Mouse (Mus musculus) 3134 (cell line): Measurements from ENCODE around the gene Ctsk.

Experiments
- DNase-seq: peaks from one replicate; pipeline ENCODE4 v3.0.0-alpha.2; 2011; ENCODE audit warnings: low spot score; ENCODE audit not compliant: insufficient read length; ENCODE audit errors: extremely low read depth

Gene Ctsk

GRCm38 (mm10) chr3:95499024-95499423, at the start of gene Ctsk:
Ctsk (plus strand) TSS chr3:95499256.
- no peak for DNase-seq

DNA sequence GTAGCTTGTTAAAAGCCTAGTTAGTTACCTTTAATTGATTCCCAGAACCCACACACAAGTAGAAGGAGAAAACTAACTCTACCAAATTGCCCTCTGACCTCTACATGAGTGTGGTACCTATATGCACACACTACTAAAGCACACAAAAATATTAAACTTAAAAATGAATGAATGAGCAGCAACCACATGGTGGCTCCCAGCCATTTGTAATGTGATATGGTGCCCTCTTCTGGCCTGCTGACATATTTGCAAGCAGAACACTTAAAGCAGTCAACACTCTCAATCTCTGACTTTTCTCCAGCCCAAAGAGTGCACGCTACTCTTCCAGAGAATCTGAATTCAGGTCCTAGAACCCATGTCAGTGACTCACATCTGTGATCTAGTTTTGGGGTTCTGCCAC, 48.6 kb upstream of the Ctsk start:
- DNase-seq = peak; percentile 44

- no peak for DNase-seq
Measured at GRCm38 (mm10) chr3:95450915-95451314, 48.1 kb upstream of the Ctsk start.

- no peak for DNase-seq
Measured at GRCm38 (mm10) chr3:95456367-95456766, 42.7 kb upstream of the Ctsk start.

DNA sequence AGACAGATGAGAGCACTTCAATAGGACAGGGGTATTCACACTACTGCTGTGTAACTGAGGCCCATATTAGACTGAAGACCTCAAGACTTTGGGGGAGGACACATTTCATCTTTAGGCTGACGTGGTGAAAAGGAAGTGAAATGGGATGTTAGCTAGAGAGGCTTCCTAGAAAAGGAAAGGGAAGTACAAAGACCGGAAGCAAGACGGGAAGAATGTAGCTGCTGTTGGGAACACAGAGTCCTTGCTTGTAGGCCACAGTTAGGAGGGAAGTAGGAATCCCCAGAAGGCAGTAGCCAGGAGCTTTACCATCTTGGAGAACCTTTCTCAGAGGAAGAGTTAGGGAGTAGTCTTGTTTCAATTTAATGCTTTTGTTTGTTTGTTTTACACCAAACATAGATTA, 41.3 kb upstream of the Ctsk start:
- no peak for DNase-seq

GRCm38 (mm10) chr3:95459381-95459780, 39.7 kb upstream of the Ctsk start:
- no peak for DNase-seq

DNA sequence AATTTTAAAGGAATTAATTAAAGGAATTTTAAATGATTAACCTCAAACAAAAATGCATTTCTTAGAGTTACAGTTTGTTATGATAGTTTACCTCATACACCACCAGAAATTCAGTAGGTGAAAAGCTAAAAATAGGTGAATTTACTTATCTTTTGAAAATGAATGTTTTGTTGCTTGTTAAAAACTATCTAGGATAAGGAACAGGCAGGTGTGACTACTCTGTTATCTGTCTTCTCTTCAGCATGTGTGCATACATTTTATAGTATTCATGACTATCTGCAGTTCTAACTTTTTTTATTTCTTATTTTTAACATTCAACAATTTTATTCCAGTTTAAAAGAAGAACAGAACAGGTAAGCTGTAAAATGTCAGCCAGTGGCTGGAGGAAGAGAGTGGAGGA, 35.2 kb upstream of the Ctsk start:
- DNase-seq = no peak

DNA sequence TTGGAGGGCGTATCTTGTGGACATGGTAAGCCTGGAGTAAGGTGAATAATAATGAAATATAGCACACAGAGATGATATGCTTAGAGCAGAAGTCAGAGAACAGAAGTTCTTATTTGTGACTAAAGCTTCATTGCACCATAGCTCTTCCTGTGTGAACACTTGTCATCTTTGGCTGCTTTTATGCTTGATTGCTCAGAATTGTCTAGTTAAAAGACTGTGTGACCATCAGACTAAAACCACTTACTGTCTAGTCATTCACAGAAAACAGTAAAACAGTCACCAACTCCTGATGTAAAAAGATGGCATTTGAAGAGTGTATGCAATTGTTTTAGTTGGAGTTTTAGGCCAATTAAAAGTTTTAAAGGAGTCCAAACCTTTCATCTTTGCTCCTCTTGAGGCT, 20.1 kb upstream of the Ctsk start:
- DNase-seq = no peak

DNA sequence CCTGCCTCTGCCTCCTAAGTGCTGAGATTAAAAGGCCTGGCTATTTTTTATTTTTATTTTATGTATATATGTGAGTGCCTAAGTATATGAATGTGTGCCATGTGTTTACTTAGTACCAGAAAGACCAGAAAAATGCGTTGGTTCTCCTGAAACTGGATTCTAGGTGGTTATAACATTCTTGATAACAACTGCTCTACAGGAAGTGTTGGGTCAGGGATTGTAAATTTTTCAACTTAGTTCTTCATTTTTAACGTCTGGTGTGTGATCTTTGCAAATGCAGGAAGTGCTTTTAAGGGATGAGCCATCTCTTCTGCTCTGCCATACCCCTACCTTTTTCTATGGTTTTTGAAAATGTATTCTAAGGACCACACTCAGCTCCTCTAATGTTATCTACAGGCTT, 12.6 kb upstream of the Ctsk start:
- DNase-seq = no peak

DNA sequence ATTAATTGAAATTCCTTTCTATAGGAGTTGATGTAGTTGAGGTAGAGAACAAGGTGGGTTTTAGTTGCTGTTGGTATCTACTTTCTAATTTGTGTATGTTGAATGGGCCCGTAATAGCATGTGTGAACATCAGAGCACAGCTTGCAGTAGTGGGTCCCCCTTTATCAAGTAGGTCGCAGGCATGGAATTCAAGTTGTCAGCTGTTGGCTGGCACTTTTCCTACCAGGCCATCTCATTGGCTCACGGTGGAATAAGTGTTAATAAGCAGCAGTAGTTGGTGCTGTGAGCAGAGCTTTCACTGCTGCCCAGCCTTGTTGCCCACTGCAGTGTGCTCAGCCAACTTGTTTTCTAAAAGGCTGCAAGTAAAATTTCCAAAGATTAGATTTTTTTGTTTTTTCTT, 10.4 kb upstream of the Ctsk start:
- no peak for DNase-seq

- no peak for DNase-seq
Measured at GRCm38 (mm10) chr3:95490238-95490637, 8.8 kb upstream of the Ctsk start.

- peak; percentile 53 for DNase-seq
Measured at GRCm38 (mm10) chr3:95494342-95494741, 4.7 kb upstream of the Ctsk start.

DNA sequence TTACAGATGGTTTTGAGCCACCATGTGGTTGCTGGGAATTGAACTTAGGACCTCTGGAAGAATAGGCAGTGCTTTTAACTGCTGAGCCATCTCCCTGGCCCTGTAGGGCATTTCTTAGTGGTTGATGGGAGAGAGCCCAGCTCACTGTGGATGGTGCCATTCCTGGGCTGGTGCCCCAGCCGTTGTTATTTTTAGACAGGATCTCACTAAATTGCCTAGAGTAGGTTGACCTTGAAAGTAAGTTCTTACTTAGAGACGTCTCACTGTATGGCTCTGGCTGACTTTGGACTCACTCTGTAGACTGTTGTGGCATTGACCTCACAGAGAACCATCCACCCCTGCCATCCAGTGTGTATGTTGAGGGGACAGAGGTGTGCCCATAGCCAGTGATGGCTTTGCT, 827 bp upstream of the Ctsk start:
- no peak for DNase-seq

DNA sequence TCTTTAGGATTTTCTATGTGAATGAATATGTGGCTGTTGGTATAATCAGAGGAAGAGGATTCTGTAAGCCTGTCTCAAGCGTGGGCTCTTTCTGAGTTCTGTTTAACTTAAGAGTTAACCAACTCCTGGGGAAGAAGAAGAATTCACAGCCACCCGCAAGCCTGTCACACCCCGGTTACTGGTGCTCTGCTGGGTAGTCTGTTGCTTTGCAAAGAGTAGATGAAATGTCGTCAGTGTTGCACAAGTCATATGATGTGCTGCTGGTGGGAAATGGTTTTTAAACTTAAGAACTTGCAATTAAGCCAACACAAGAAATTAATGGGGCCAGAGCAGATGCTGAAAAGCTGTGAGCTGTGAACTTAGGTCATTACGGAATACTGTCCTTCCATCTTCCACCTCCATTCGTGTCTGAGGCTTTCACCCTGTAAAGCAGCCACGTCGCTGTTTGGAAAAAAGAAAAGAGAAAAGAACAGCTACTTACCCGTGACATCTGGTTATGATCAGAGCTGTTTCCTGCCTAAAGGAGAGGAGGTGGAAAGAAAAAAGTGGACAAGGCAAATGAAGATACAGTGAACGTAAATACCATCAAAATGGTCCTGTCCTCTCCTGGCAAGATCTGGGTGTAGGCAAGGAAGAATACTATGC, 562 bp downstream of the Ctsk start:
- no peak for DNase-seq

DNA sequence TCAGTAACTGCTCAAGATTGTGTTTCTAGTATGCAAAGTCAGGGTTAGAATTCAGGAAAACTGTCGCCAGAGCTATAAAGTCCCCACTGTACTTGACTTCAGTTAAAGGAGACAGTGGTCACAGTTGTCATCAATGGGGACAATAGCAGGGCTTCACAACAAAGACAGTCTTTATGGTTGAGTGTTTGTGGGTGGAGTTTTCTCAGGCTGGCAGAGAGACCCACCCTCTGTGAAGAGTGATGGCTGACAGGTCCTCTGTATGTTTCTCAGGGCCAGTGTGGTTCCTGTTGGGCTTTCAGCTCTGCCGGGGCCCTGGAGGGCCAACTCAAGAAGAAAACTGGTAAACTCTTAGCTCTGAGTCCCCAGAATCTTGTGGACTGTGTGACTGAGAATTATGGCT, 3.3 kb downstream of the Ctsk start:
- no peak for DNase-seq

DNA sequence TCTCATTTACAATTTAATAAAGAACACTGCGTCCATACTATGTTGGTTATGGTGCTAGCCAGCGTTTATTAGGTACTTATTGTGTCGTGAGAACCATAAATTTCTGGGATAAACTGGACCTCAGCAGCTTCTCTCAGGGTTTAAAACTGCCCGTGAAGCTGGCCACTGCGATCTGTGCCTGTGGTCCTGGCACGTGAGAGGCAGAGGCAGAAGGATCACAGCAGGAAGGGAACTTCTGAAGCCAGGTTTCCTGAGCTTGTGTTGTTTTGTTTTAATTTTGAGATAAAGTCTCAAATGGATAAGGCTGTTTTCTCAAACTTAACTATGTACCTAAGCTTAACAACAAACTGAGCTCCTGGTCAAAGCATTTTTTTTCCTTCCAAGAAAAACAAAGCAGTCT, 10.3 kb downstream of the Ctsk start:
- DNase-seq = no peak

DNA sequence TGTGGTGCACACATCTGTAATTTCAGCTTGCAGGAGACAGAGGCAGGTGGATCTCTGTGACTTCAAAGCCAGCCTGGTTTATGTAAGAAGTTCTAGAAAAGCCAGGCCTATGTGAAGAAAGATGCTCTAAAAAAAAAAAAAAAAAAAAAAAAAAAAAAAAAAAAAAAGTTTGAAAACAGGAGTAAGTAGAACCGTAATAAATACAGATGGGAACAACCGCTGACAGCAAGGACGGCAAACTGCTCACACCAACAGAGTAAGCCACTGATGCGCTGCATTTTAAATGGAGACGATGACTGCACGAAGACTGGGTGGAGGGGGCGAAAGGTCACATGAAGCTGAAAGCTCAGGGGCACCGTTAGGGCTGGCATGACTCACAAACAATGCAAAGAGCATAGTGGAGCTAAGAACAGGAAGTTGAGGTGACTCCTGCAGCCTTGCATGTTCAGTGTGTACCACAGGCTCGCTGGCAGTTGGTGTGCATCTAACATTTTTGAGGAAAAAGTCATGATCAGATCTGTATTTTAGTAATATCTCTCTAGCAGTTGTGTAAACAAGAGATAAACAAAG, 12.6 kb downstream of the Ctsk start:
- DNase-seq = no peak

GRCm38 (mm10) chr3:95516614-95517041, 17.6 kb downstream of the Ctsk start:
- DNase-seq = no peak

DNA sequence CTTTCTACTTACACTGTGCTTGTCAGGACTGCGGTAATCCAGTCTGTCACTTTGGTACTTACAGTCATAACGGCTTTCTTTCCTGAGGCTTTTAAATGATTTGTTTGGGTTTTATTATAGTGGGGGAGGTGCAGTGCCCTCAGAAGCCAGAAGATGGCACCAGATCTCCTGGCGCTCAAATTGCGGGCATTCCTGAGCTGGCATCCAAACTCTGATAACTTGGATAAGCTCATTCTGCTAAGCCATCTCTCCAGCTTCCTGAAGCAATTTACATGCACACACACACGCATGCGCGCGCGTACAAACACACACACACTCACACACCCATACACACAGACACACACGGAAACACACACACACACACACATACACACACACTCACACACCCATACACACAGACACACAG, 18.4 kb downstream of the Ctsk start:
- DNase-seq = peak; percentile 59

GRCm38 (mm10) chr3:95518891-95519290, 19.8 kb downstream of the Ctsk start:
- DNase-seq = no peak

DNA sequence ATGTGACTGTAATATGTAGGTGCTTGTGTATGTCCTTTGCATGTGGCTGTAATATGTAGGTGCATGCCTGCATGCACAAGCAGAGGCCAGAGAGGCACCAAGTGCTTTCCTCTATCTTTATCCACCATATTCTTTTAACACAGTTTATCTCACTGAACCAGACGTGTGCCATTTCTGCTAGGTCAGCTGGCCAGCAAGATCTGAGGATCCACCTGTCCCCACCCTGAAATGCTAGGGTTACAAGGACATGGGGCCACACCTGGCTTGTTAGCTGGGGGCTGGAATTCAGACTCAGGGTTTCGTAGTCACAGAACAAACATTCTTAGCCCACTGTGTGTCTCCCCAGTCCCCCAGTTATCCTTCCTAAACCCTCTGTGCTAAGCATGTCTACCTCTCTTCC, 20.3 kb downstream of the Ctsk start:
- no peak for DNase-seq

- no peak for DNase-seq
Measured at GRCm38 (mm10) chr3:95520100-95520499, 21.0 kb downstream of the Ctsk start.

- DNase-seq = no peak
Measured at GRCm38 (mm10) chr3:95521168-95521567, 22.1 kb downstream of the Ctsk start.
